Mouse (Mus musculus) CH12.LX (cell line): ENCODE data around the gene Tacc3. TPM values are rescaled to one million over a fixed set of nuclear protein-coding genes. Genes with fewer than 3 reads are reported as not detected.
A peak's percentile ranks its signal among the peaks of the same experiment; 100 is the strongest.

Source experiments
- DNase-seq: peaks from one replicate; pipeline ENCODE4 v3.0.0-alpha.2; 2013; ENCODE audit errors: extremely low read depth
- H3K27ac ChIP-seq: 2 replicates; pipeline ENCODE4 v1.5.1; 2012; ENCODE audit warnings: low read depth, mild to moderate bottlenecking, control low read depth, moderate library complexity; ENCODE audit not compliant: insufficient read depth
- H3K27me3 ChIP-seq: replicated peaks from 2 replicates; pipeline ENCODE3; 2012; ENCODE audit warnings: inconsistent platforms
- H3K36me3 ChIP-seq, 2 experiments: replicated peaks in 1 of 2; 2 replicates each; pipeline versions ENCODE3 to v1.6.1; 2012; ENCODE audit warnings: inconsistent platforms in 1 of 2, low read length in 1 of 2, mild to moderate bottlenecking in 1 of 2, mixed read lengths in 1 of 2, moderate library complexity in 1 of 2; ENCODE audit not compliant: control insufficient read depth in 1 of 2, insufficient read depth in 1 of 2
- H3K4me1 ChIP-seq, 2 experiments: 2 replicates each; pipeline ENCODE4 v1.6.1; 2012; ENCODE audit warnings: inconsistent platforms in 1 of 2, moderate library complexity in 1 of 2; ENCODE audit not compliant: insufficient read depth in 2 of 2, control insufficient read depth in 1 of 2
- H3K4me2 ChIP-seq: 2 replicates; pipeline ENCODE4 v1.6.1; 2012; ENCODE audit warnings: low read depth, mild to moderate bottlenecking, control low read depth; ENCODE audit not compliant: poor library complexity, insufficient read depth, severe bottlenecking
- H3K4me3 ChIP-seq, 3 experiments: fragments of 150-350 bp in 1 of 3; sonication (generic) in 1 of 3; replicated peaks in 1 of 3; 2 replicates each; pipeline versions ENCODE3 to v1.5.1; 2011 to 2012; ENCODE audit warnings: low read depth in 2 of 3, low read length in 2 of 3, mild to moderate bottlenecking in 2 of 3, moderate library complexity in 2 of 3, control low read depth in 1 of 3, improper control_type of control experiment in 1 of 3, inconsistent platforms in 1 of 3, mixed read lengths in 1 of 3; ENCODE audit not compliant: poor library complexity in 1 of 3
- H3K79me2 ChIP-seq: replicated peaks from 2 replicates; pipeline ENCODE4 v1.6.1; 2012; ENCODE audit warnings: mild to moderate bottlenecking, moderate library complexity; ENCODE audit not compliant: control insufficient read depth, poor library complexity, insufficient read depth, severe bottlenecking; ENCODE audit errors: extremely low read depth
- H3K9ac ChIP-seq: 2 replicates; pipeline ENCODE4 v1.6.1; 2012; ENCODE audit warnings: low read depth, mild to moderate bottlenecking, control low read depth, moderate library complexity; ENCODE audit not compliant: insufficient read depth
- H3K9me3 ChIP-seq: replicated peaks from 2 replicates; pipeline ENCODE3; 2012; ENCODE audit warnings: low read length, inconsistent platforms, mixed read lengths
- BHLHE40 ChIP-seq: IDR thresholded peaks from 2 replicates; pipeline ENCODE4 v1.6.1; 2011; ENCODE audit warnings: mild to moderate bottlenecking, low read depth, low read length, improper control_type of control experiment
- CHD1 ChIP-seq: IDR thresholded peaks from 2 replicates; pipeline ENCODE4 v1.6.1; 2012; ENCODE audit warnings: low read depth, low read length, improper control_type of control experiment, inconsistent platforms
- CTCF ChIP-seq, 2 experiments: IDR thresholded peaks in 1 of 2; conservative IDR thresholded peaks in 1 of 2; 2 replicates each; pipeline ENCODE4 v1.5.1; 2011 to 2012; ENCODE audit warnings: low read depth in 2 of 2, low read length in 2 of 2, improper control_type of control experiment in 1 of 2, inconsistent platforms in 1 of 2, mild to moderate bottlenecking in 1 of 2, moderate library complexity in 1 of 2
- ELF1 ChIP-seq: IDR thresholded peaks from 2 replicates; pipeline ENCODE4 v1.6.1; 2014; ENCODE audit warnings: low read depth, mild to moderate bottlenecking, inconsistent platforms, low read length, improper control_type of control experiment
- GABPA ChIP-seq: IDR thresholded peaks from 2 replicates; pipeline ENCODE4 v1.6.1; 2012; ENCODE audit warnings: low read depth, low read length, improper control_type of control experiment, inconsistent platforms; ENCODE audit not compliant: insufficient replicate concordance
- JUND ChIP-seq: conservative IDR thresholded peaks from 2 replicates; pipeline ENCODE4 v1.6.1; 2011; ENCODE audit warnings: low read depth, low read length, improper control_type of control experiment
- KAT2A ChIP-seq: IDR thresholded peaks from 2 replicates; pipeline ENCODE4 v1.6.1; 2012; ENCODE audit warnings: low read length, improper control_type of control experiment, inconsistent platforms; ENCODE audit not compliant: insufficient replicate concordance
- MAZ ChIP-seq: IDR thresholded peaks from 2 replicates; pipeline ENCODE4 v1.6.1; 2012; ENCODE audit warnings: low read depth, mild to moderate bottlenecking, inconsistent platforms, low read length, improper control_type of control experiment, moderate library complexity
- MEF2A ChIP-seq: IDR thresholded peaks from 2 replicates; pipeline ENCODE4 v1.6.1; 2014; ENCODE audit warnings: low read depth, mild to moderate bottlenecking, inconsistent platforms, low read length, improper control_type of control experiment, borderline replicate concordance
- MXI1 ChIP-seq: IDR thresholded peaks from 2 replicates; pipeline ENCODE4 v1.6.1; 2011; ENCODE audit warnings: mild to moderate bottlenecking, low read depth, low read length, improper control_type of control experiment
- MYC ChIP-seq: IDR thresholded peaks from 2 replicates; pipeline ENCODE4 v1.6.1; 2011; ENCODE audit warnings: low read depth, mild to moderate bottlenecking, improper control_type of control experiment, low read length
- NELFE ChIP-seq: IDR thresholded peaks from 2 replicates; pipeline ENCODE4 v1.6.1; 2011; ENCODE audit warnings: low read depth, low read length, improper control_type of control experiment
- POLR2AphosphoS2 ChIP-seq: IDR thresholded peaks from 2 replicates; pipeline ENCODE4 v1.6.1; 2011; ENCODE audit warnings: low read depth, low read length, improper control_type of control experiment
- RAD21 ChIP-seq: IDR thresholded peaks from 2 replicates; pipeline ENCODE4 v1.6.1; 2011; ENCODE audit warnings: low read depth, mild to moderate bottlenecking, low read length, improper control_type of control experiment, moderate library complexity
- RCOR1 ChIP-seq: conservative IDR thresholded peaks from 2 replicates; pipeline ENCODE4 v1.6.1; 2012; ENCODE audit warnings: low read depth, mild to moderate bottlenecking, inconsistent platforms, low read length, improper control_type of control experiment
- SIN3A ChIP-seq: IDR thresholded peaks from 2 replicates; pipeline ENCODE4 v1.6.1; 2012; ENCODE audit warnings: low read length, improper control_type of control experiment, inconsistent platforms
- SMC3 ChIP-seq: IDR thresholded peaks from 2 replicates; pipeline ENCODE4 v1.6.1; 2011; ENCODE audit warnings: low read depth, low read length, improper control_type of control experiment
- TBP ChIP-seq: conservative IDR thresholded peaks from 2 replicates; pipeline ENCODE4 v1.6.1; 2011; ENCODE audit warnings: low read depth, low read length, improper control_type of control experiment
- TCF12 ChIP-seq: IDR thresholded peaks from 2 replicates; pipeline ENCODE4 v1.6.1; 2014; ENCODE audit warnings: low read depth, mild to moderate bottlenecking, inconsistent platforms, low read length, improper control_type of control experiment
- UBTF ChIP-seq: IDR thresholded peaks from 2 replicates; pipeline ENCODE4 v1.6.1; 2012; ENCODE audit warnings: low read depth, mild to moderate bottlenecking, inconsistent platforms, low read length, improper control_type of control experiment, moderate library complexity
- ZC3H11A ChIP-seq: IDR thresholded peaks from 2 replicates; pipeline ENCODE4 v1.6.1; 2012; ENCODE audit warnings: low read depth, mild to moderate bottlenecking, inconsistent platforms, low read length, improper control_type of control experiment
- ZKSCAN1 ChIP-seq: IDR thresholded peaks from 2 replicates; pipeline ENCODE4 v1.6.1; 2012; ENCODE audit warnings: low read depth, inconsistent platforms, low read length, improper control_type of control experiment, borderline replicate concordance
- ZMIZ1 ChIP-seq: IDR thresholded peaks from 2 replicates; pipeline ENCODE4 v1.6.1; 2012; ENCODE audit warnings: low read depth, mild to moderate bottlenecking, inconsistent platforms, low read length, improper control_type of control experiment
- ZNF384 ChIP-seq: IDR thresholded peaks from 2 replicates; pipeline ENCODE4 v1.6.1; 2012; ENCODE audit warnings: low read depth, low read length, improper control_type of control experiment, inconsistent platforms
- dilution Hi-C: fragments of 300-500 bp; cut with MboI; formaldehyde crosslinking; loops from 2 replicates; pipeline ENCODE4 v1.14.3; 2020; ENCODE audit warnings: low sequenced_read_pairs; ENCODE audit not compliant: extremely low pct_unique_long_range_greater_than_20kb, extremely low pct_ligation_motif_present
- in situ Hi-C: fragments of 300-500 bp; cut with MboI; formaldehyde crosslinking; loops from 3 replicates; pipeline ENCODE4 v1.14.3; 2019; ENCODE audit warnings: low sequenced_read_pairs, low pct_ligation_motif_present, low pct_unique_long_range_greater_than_20kb, mixed read lengths
- polyA plus RNA-seq: library from polyadenylated mRNA; unstranded; fragments of >175 nt; gene quantifications from 2 replicates; pipeline ENCODE4 v1.2.1, GENCODE M21; 2012; ENCODE audit warnings: low read depth; ENCODE audit not compliant: insufficient read length
- total RNA-seq, 2 experiments: library from RNA; depleted of rRNA; stranded (reverse); fragments of 300-350 nt in 1 of 2; fragments of >200 nt in 1 of 2; gene quantifications; 2 replicates each; pipeline ENCODE4 v1.2.3; 2012 to 2014

Tacc3 gene
- total and polyA plus RNA-seq, 3 experiments = 89.4 to 186 (median 160) TPM

DNA sequence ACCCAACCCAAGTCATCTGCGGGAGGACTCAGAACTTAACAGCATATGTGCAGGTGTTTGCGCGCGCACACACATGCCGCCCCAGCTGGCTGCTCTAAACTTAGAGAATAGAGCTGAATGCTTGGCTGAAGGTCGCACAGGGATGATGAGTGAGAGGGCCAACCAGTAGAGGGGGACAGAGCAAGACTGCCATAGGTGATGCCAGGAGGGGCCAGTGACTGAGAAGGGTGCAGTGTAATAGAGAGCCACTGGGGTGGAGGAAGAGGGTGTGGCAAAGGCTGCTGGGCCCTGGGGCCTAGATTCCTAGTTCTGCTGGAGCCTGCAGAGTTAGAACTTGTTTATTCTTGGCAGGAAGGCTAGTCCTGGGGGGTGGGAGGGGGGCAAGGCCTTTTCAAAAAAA lies 58.5 kb downstream of the Tacc3 start:
- in situ Hi-C loops (no loop called here), dilution Hi-C loops (no loop called here)
- no peaks in the 10 kb centered on the region for H3K36me3 ChIP-seq
- no peak overlapping the region for H3K4me3 ChIP-seq
- DNase-seq = peak; percentile 53
- H3K9ac ChIP-seq = no peak overlapping the region
- no peaks in the 10 kb centered on the region for H3K79me2 ChIP-seq
- no peaks in the 10 kb centered on the region for H3K9me3 ChIP-seq
- no peak overlapping the region for H3K27ac ChIP-seq
- TF ChIP-seq SMC3 (peak; percentile 20), CTCF (conservative IDR thresholded peaks at IDR 0.05 in 1 of 2, IDR thresholded peaks at IDR 0.05 in 1 of 2; ENCODE audit: low read depth in 2 of 2, low read length in 2 of 2) (peak in 1 of 2 experiments; percentile 54; a peak in 2 of 4 replicates), RAD21 (peak; percentile 16), MYC (no peak)
- TF ChIP-seq, all 38 proteins: peak for 3
- H3K27me3 ChIP-seq = peaks cover 57% of the 10 kb centered on the region
- H3K4me2 ChIP-seq = no peak overlapping the region
- peaks cover 0 to 23% of the 10 kb centered on the region in 2 experiments; a peak in 2 of 4 replicates for H3K4me1 ChIP-seq

DNA sequence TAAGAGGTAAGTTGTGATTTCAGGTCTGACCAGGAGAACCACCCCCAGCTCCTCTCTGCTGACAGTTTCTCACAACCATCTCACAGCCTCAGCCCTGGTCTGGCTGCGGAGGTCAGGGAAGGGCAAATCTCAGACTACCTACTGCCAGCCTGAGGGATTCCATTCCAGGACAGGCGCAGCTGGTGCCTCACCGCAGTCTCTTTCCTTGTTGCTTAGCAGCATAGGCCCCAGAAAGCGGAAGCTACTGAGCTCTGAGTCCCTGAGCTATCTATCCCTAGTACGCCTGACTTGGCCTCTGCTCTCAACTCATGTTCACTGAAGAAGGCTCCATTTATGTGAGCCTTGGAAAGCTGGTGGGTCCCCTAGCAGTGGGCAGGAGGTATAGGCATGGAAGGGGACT lies 60.5 kb downstream of the Tacc3 start:
- peak; percentile 53 for DNase-seq
- Histone ChIP-seq H3K4me1 (peaks cover 0 to 31% of the 10 kb centered on the region in 2 experiments; a peak in 2 of 4 replicates), H3K27ac (no peak overlapping the region), H3K79me2 (no peaks in the 10 kb centered on the region), H3K4me2 (no peak overlapping the region), H3K9ac (no peak overlapping the region), H3K9me3 (peaks cover 13% of the 10 kb centered on the region), H3K27me3 (peaks cover 71% of the 10 kb centered on the region), H3K4me3 (no peak overlapping the region), H3K36me3 (no peaks in the 10 kb centered on the region)
- in situ Hi-C loops = no loop called here
- dilution Hi-C loops = no loop called here
- TF ChIP-seq ZNF384 (no peak), MEF2A (no peak), POLR2AphosphoS2 (no peak), TBP (peak; percentile 96), UBTF (peak; percentile 99), CTCF (conservative IDR thresholded peaks at IDR 0.05 in 1 of 2, IDR thresholded peaks at IDR 0.05 in 1 of 2; ENCODE audit: low read depth in 2 of 2, low read length in 2 of 2) (no peak)

DNA sequence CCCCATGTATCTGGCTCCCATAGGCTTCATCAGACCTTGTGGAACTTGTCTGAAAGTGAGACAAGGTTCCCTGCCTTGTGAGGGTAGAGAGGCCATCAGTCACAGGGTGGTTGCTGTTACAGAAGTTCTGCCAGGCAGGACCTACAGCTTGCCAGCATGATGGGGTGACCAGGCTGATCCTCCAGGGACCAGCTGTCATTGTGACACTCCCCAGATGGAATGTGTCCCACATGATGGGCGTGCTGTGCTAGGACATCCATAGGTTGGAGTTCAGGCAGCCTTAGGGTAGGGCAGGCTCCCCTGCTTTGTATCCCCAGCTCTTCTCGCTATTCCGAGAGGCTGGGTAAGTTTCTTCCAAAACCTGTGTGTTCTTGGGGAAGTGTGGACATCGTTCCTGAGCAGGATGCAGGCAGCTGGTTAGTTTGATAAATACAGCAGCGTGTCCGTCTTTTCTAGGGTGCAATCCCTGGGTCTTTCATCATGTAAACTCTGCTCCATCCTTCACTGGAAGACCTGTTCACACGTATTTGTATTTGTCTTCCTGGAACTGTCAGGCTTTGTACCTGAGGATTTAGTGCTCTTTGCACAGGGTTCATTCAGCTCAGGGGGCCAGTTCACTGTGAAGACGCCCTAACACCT lies 63.0 kb downstream of the Tacc3 start:
- Histone ChIP-seq H3K36me3 (no peaks in the 10 kb centered on the region), H3K4me2 (peak overlapping the region; percentile 79), H3K4me3 (peak overlapping the region in 1 of 3 experiments; percentile 50), H3K27ac (no peak overlapping the region), H3K4me1 (peaks cover 0 to 31% of the 10 kb centered on the region in 2 experiments; a peak in 2 of 4 replicates), H3K79me2 (no peaks in the 10 kb centered on the region), H3K27me3 (peaks cover 79% of the 10 kb centered on the region), H3K9ac (no peak overlapping the region), H3K9me3 (peaks cover 15% of the 10 kb centered on the region)
- dilution Hi-C loops = no loop called here
- in situ Hi-C loops = no loop called here
- DNase-seq = no peak
- TF ChIP-seq BHLHE40 (no peak), MXI1 (no peak), MEF2A (no peak), SIN3A (no peak), ZC3H11A (no peak), ZKSCAN1 (no peak), CHD1 (no peak), TCF12 (no peak), JUND (no peak), POLR2AphosphoS2 (no peak), MAZ (no peak), RAD21 (no peak), ZMIZ1 (no peak), KAT2A (no peak), ELF1 (no peak), NELFE (no peak), RCOR1 (no peak), TBP (no peak), GABPA (no peak)
